Mouse (Mus musculus) embryonic facial prominence, embryonic 11.5 days (tissue): ENCODE results near the gene Zfp326. TPM values are rescaled to one million over a fixed set of nuclear protein-coding genes. Genes with fewer than 3 reads are reported as not detected.
A peak's percentile ranks its signal among the peaks of the same experiment; 100 is the strongest.

Experiments used
- ATAC-seq: fragments of 200-750 bp; cut with Nextera tagmentation; replicated peaks from 2 replicates; pipeline ENCODE4 v1.8.0; 2017; ENCODE audit warnings: low read depth; ENCODE audit not compliant: insufficient number of reproducible peaks, low FRiP score, low TSS enrichment
- DNase-seq: peaks from one replicate; pipeline ENCODE4 v3.0.0-alpha.2; 2015; ENCODE audit warnings: low spot score
- H3K27ac ChIP-seq: fragments of 300-500 bp; sonication (generic); replicated peaks from 2 replicates; pipeline ENCODE4 v1.5.1; 2014; ENCODE audit warnings: mild to moderate bottlenecking, low read depth, low read length, control low read depth
- H3K27me3 ChIP-seq: fragments of 300-500 bp; sonication (generic); 2 replicates; pipeline ENCODE4 v1.6.1; 2014; ENCODE audit warnings: mild to moderate bottlenecking, low read length, moderate library complexity, mixed read lengths; ENCODE audit not compliant: control insufficient read depth, insufficient read depth
- H3K36me3 ChIP-seq: fragments of 300-500 bp; sonication (generic); replicated peaks from 2 replicates; pipeline ENCODE4 v1.6.1; 2014; ENCODE audit warnings: low read depth, mild to moderate bottlenecking, low read length, moderate library complexity, mixed read lengths; ENCODE audit not compliant: control insufficient read depth, insufficient read depth
- H3K4me1 ChIP-seq: fragments of 300-500 bp; sonication (generic); 2 replicates; pipeline ENCODE4 v1.6.1; 2014; ENCODE audit warnings: low read length, mixed read lengths; ENCODE audit not compliant: control insufficient read depth, insufficient read depth
- H3K4me2 ChIP-seq: fragments of 300-500 bp; sonication (generic); 2 replicates; pipeline ENCODE4 v1.6.1; 2014; ENCODE audit warnings: low read depth, mild to moderate bottlenecking, control low read depth, low read length, moderate library complexity
- H3K4me3 ChIP-seq: fragments of 300-500 bp; sonication (generic); 2 replicates; pipeline ENCODE4 v1.5.1; 2014; ENCODE audit warnings: low read depth, low read length, control low read depth
- H3K9ac ChIP-seq: fragments of 300-500 bp; sonication (generic); replicated peaks from 2 replicates; pipeline ENCODE4 v1.6.1; 2014; ENCODE audit warnings: mild to moderate bottlenecking, control low read depth, low read length
- H3K9me3 ChIP-seq: fragments of 300-500 bp; sonication (generic); replicated peaks from 2 replicates; pipeline ENCODE4 v1.6.1; 2016; ENCODE audit warnings: mild to moderate bottlenecking, low read length, inconsistent platforms, mixed read lengths; ENCODE audit not compliant: control insufficient read depth
- WGBS: fragments of 180-500 bp; shearing (Covaris S2); extraction: QIAGEN DNeasy Blood & Tissue Kit; methylation state at CpG from one replicate; pipeline ENCODE4 v1.1.7; 2014; 5-methylcytosine and 5-hydroxymethylcytosine counted together
- polyA plus RNA-seq: library from polyadenylated mRNA; unstranded; fragments of >200 nt; fragmentation: Nextera tagmentation; extraction: Ambion mirVana; gene quantifications from 2 replicates; pipeline ENCODE4 v1.2.1, GENCODE M21; 2014

Gene Zfp326
- polyA plus RNA-seq, 1 experiment from 2014 or later: 40.3 TPM

GRCm38 (mm10) chr5:105871140-105871539 is 5.2 kb upstream of the Zfp326 start:
- Histone ChIP-seq H3K4me1 (no peaks in the 10 kb centered on the region), H3K9me3 (no peaks in the 10 kb centered on the region), H3K27ac (no peak overlapping the region), H3K36me3 (no peaks in the 10 kb centered on the region), H3K4me3 (no peak overlapping the region), H3K27me3 (no peaks in the 10 kb centered on the region), H3K9ac (no peak overlapping the region), H3K4me2 (no peak overlapping the region)
- WGBS: 69% methylated on average over 3 of the region's 3 CpGs
- ATAC-seq (no peak), DNase-seq (no peak)

- no peaks in the 10 kb centered on the region for H3K36me3 ChIP-seq
- WGBS: 79% methylated on average over 8 of the region's 8 CpGs
- H3K9me3 ChIP-seq: no peaks in the 10 kb centered on the region
- DNase-seq (no peak), ATAC-seq (no peak)
- no peaks in the 10 kb centered on the region for H3K27me3 ChIP-seq
- H3K27ac ChIP-seq: no peak overlapping the region
- H3K4me3 ChIP-seq: no peak overlapping the region
- H3K9ac ChIP-seq: no peak overlapping the region
- no peaks in the 10 kb centered on the region for H3K4me1 ChIP-seq
- H3K4me2 ChIP-seq: no peak overlapping the region
These were observed 4.2 kb upstream of the Zfp326 start for GRCm38 (mm10) chr5:105872176-105872575.

DNA sequence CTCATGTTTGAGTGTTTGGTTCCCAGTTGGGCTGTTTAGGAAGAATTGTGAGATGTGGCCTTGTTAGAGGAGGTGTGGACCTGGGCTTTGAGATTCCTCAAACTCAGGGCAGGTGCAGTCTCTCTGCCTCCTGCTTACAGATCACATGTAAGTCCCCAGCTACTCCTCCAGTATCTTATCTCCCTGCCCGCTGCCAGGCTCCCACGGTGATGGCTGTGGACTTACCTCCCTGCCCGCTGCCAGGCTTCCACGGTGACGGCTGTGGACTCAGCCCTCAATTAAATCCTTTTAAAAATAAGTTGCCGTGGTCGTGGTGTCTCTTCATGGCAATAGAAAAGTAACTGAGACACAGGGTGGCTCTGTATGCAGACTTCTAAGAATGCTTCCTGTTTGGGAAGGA is 3.4 kb upstream of the Zfp326 start:
- Histone ChIP-seq H3K9ac (no peak overlapping the region), H3K36me3 (no peaks in the 10 kb centered on the region), H3K4me2 (no peak overlapping the region), H3K4me1 (no peaks in the 10 kb centered on the region), H3K27ac (no peak overlapping the region), H3K4me3 (no peak overlapping the region), H3K27me3 (no peaks in the 10 kb centered on the region), H3K9me3 (no peaks in the 10 kb centered on the region)
- ATAC-seq: no peak
- DNase-seq: no peak
- WGBS: 62% methylated on average over 7 of the region's 7 CpGs

GRCm38 (mm10) chr5:105873774-105874173 is 2.6 kb upstream of the Zfp326 start:
- 88% methylated on average over 3 of the region's 3 CpGs for WGBS
- H3K4me3 ChIP-seq: no peak overlapping the region
- no peak overlapping the region for H3K9ac ChIP-seq
- no peaks in the 10 kb centered on the region for H3K9me3 ChIP-seq
- no peak for DNase-seq
- no peak for ATAC-seq
- no peak overlapping the region for H3K4me2 ChIP-seq
- H3K27ac ChIP-seq: no peak overlapping the region
- H3K36me3 ChIP-seq: no peaks in the 10 kb centered on the region
- no peaks in the 10 kb centered on the region for H3K27me3 ChIP-seq
- no peaks in the 10 kb centered on the region for H3K4me1 ChIP-seq

- Histone ChIP-seq H3K9me3 (no peaks in the 10 kb centered on the region), H3K4me1 (no peaks in the 10 kb centered on the region), H3K36me3 (no peaks in the 10 kb centered on the region), H3K9ac (no peak overlapping the region), H3K27ac (no peak overlapping the region), H3K4me3 (no peak overlapping the region), H3K4me2 (no peak overlapping the region), H3K27me3 (no peaks in the 10 kb centered on the region)
- WGBS: 92% methylated on average over 11 of the region's 11 CpGs
- DNase-seq (no peak), ATAC-seq (no peak)
These were observed 1.9 kb upstream of the Zfp326 start for GRCm38 (mm10) chr5:105874476-105874875.

DNA sequence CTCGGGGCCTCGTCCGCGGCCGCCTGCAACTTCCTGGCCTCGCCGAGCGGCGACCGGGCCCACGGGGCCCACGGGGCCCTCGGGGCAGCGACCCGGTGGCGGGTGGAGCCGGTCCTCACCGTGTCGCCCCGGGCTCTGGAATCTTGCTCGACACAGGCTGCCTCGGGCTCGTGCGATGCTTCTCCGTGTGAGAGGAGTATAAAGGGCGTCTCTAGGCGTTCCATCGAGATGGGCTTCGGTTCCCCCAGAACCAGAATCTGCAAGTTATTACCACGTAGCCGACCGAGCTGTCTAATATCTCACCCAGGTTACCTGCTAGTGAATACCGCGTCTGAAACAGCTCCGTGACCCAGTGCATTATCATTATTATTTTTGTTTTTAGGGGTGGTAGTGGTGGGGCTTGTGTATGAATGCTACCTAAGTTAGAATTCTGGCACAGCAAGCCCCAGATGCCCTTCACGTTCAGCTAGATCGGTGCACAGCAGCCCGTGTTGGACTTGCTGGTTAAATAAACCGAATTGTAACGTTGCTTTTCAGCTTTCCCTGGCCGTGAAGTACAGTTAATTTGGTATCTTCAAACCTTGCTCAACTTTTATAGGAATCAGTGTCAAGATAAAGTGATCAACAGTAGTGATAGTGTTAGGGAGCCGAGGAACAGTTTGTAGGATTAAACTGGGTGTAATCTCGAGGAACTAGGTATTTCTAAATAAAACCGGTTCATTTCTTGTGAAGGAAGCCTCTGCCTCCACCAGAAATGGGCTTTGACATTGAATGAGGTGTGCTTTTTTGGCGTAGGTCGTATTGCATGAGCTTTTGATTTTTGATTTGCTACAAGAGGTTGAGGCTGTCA is 785 bp downstream of the Zfp326 start:
- peak overlapping the region; percentile 76 for H3K27ac ChIP-seq
- H3K4me1 ChIP-seq: no peaks in the 10 kb centered on the region
- peak overlapping the region; percentile 100 for H3K9ac ChIP-seq
- no peak; the same call in 1 of the 2 replicates for ATAC-seq
- H3K27me3 ChIP-seq: no peaks in the 10 kb centered on the region
- H3K9me3 ChIP-seq: no peaks in the 10 kb centered on the region
- whole genome bisulfite sequencing: 1% methylated on average over 46 of the region's 46 CpGs
- peak overlapping the region; percentile 50 for H3K4me2 ChIP-seq
- H3K4me3 ChIP-seq: peak overlapping the region; percentile 100
- no peaks in the 10 kb centered on the region for H3K36me3 ChIP-seq
- DNase-seq: peak; percentile 32

GRCm38 (mm10) chr5:105887317-105887716 is 11.0 kb downstream of the Zfp326 start:
- no peak for DNase-seq
- Histone ChIP-seq H3K27me3 (no peaks in the 10 kb centered on the region), H3K4me3 (no peak overlapping the region), H3K4me1 (no peaks in the 10 kb centered on the region), H3K27ac (no peak overlapping the region), H3K36me3 (no peaks in the 10 kb centered on the region; the same call in none of the 2 replicates), H3K9ac (no peak overlapping the region), H3K9me3 (no peaks in the 10 kb centered on the region), H3K4me2 (no peak overlapping the region)
- WGBS: 92% methylated on average over 4 of the region's 4 CpGs
- no peak for ATAC-seq

DNA sequence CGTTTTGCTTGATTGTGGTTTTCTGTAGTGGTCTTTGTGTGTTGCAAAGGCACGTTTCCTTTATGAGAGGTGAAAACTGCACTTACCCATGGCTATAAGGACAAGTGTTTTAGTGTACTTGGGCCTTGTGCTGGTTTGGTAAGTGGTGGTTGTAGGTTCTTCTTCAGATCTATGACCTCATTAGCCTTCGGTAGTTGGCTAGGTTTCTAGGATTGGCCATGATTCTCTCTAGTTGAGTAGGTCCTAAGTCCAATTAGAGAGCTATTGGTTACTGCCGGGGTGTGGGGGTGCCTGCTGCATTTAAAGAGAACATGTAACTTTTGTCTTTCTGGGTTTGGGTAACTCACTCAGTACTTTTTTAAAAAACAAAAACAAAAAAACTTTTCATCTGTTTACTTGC is 21.8 kb downstream of the Zfp326 start:
- H3K36me3 ChIP-seq: peaks cover 10% of the 10 kb centered on the region
- DNase-seq (no peak), ATAC-seq (no peak)
- no peak overlapping the region for H3K4me2 ChIP-seq
- H3K27ac ChIP-seq: no peak overlapping the region
- no peak overlapping the region for H3K9ac ChIP-seq
- no peaks in the 10 kb centered on the region for H3K27me3 ChIP-seq
- no peak overlapping the region for H3K4me3 ChIP-seq
- no peaks in the 10 kb centered on the region for H3K4me1 ChIP-seq
- no peaks in the 10 kb centered on the region for H3K9me3 ChIP-seq
- 93% methylated on average over 4 of the region's 4 CpGs for WGBS
